Mouse (Mus musculus): ENCODE data around the gene Kmt2d.

DNA sequence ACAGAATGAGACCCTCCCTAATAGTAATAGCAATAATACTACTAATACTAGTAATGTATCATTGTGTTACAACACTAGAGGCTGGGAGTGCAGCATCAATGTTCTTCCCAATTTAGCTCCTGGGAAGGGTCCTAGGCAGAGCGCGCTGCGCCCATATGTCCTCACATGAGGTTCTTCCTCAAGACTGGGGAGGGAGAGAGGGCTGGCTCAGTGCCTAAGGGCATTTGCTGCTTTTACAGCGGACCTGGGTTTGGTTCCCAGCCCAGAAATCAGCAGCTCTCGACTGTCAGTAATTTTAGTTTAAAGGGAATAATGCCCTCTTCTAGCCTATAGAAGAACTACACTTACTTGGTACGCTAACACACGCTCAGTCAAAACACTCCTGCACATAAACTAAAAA lies 16.5 kb upstream of the Kmt2d start:
- no peak for TF ChIP-seq CTCF (IDR thresholded peaks at IDR 0.05; ENCODE audit: low read depth)
- TF ChIP-seq EP300 (IDR thresholded peaks at IDR 0.05; ENCODE audit: low read depth) = no peak
